ENCODE assay signal across 9 mouse cellular contexts in genomic region chr4:117210147-117211074, GRCm38 (mm10). TPM values are rescaled to one million over a fixed set of nuclear protein-coding genes. Genes with fewer than 3 reads are reported as not detected.
A peak's percentile ranks its signal among the peaks of the same experiment; 100 is the strongest.
DNase-seq lines count a peak whose midpoint lies in the region; ATAC-seq and TF ChIP-seq lines count a peak whose summit lies in the region.
"Had no signal": no experiment of that assay in that cellular context is flagged by ENCODE, and none has a peak within 500 bp of the region (broad histone marks: within the 10 kb centered on the region; RNA-seq: fewer than 3 reads in every experiment).

No protein-coding gene starts in this region.

- H3K4me1 ChIP-seq in CH12.LX (ENCODE audit: control insufficient read depth in 1 of 2, insufficient read depth in 2 of 2), result peaks cover 4 to 14% of the 10 kb centered on the region in 2 experiments; a peak in 3 of 4 replicates
- H3K4me1 ChIP-seq in embryonic facial prominence, embryonic 10.5 days, result peaks cover 18% of the 10 kb centered on the region
- no peaks in the 10 kb centered on the region for H3K4me1 ChIP-seq in heart, embryonic 13.5 days
- H3K4me1 ChIP-seq in lung, embryonic 16.5 days (replicated peaks; ENCODE audit: control insufficient read depth, insufficient read depth, low read length), result no peaks in the 10 kb centered on the region
- H3K4me1 ChIP-seq: limb, embryonic 12.5 days had no signal

- TF ChIP-seq POLR2A in CH12.LX (IDR thresholded peaks at IDR 0.05; ENCODE audit: low read depth, low read length), result peak; percentile 91

- dilution Hi-C loops in CH12.LX (cut with MboI; ENCODE audit: extremely low pct_ligation_motif_present, extremely low pct_unique_long_range_greater_than_20kb, low sequenced_read_pairs), result no loop called here

- peaks cover 3% of the 10 kb centered on the region for H3K27me3 ChIP-seq in CH12.LX (replicated peaks)
- H3K27me3 ChIP-seq in embryonic facial prominence, embryonic 10.5 days (replicated peaks; ENCODE audit: low read depth, poor library complexity, severe bottlenecking), result no peaks in the 10 kb centered on the region
- no peaks in the 10 kb centered on the region for H3K27me3 ChIP-seq in heart, embryonic 13.5 days (replicated peaks)
- no peaks in the 10 kb centered on the region for H3K27me3 ChIP-seq in lung, embryonic 16.5 days (ENCODE audit: control insufficient read depth, insufficient read depth, low read depth, low read length)

- H3K79me2 ChIP-seq in CH12.LX (replicated peaks; ENCODE audit: control insufficient read depth, extremely low read depth, insufficient read depth, poor library complexity, severe bottlenecking), result no peaks in the 10 kb centered on the region

- no peak for ATAC-seq in heart, embryonic 13.5 days (ENCODE audit: extremely low read depth, insufficient number of reproducible peaks, low FRiP score, low TSS enrichment)
- ATAC-seq in lung, embryonic 16.5 days (ENCODE audit: low read depth), result peak; percentile 82

- no peak overlapping the region for H3K4me2 ChIP-seq in CH12.LX (ENCODE audit: insufficient read depth, low read depth, poor library complexity, severe bottlenecking)
- H3K4me2 ChIP-seq in heart, embryonic 13.5 days, result peak overlapping the region; percentile 34
- H3K4me2 ChIP-seq in lung, embryonic 16.5 days (ENCODE audit: low read depth, low read length), result 0 out of 2 replicates have a peak overlapping the region, but pooled peaks have one; percentile 9
- H3K4me2 ChIP-seq: limb, embryonic 12.5 days had no signal

- no peak overlapping the region for H3K9ac ChIP-seq in CH12.LX (ENCODE audit: insufficient read depth, low read depth)
- H3K9ac ChIP-seq in heart, embryonic 13.5 days, result peak overlapping the region; percentile 53
- H3K9ac ChIP-seq in lung, embryonic 16.5 days (ENCODE audit: low read length), result no peak overlapping the region
- H3K9ac ChIP-seq: limb, embryonic 12.5 days had no signal

- no peak overlapping the region for H3K4me3 ChIP-seq in CH12.LX (replicated peaks in 1 of 3; ENCODE audit: low read depth in 2 of 3, low read length in 2 of 3, poor library complexity in 1 of 3)
- H3K4me3 ChIP-seq in embryonic facial prominence, embryonic 10.5 days, result peak overlapping the region; percentile 27; the same call in 1 of the 2 replicates
- H3K4me3 ChIP-seq in heart, embryonic 13.5 days, result peak overlapping the region; percentile 26
- H3K4me3 ChIP-seq in lung, embryonic 16.5 days (ENCODE audit: low read length), result no peak overlapping the region
- H3K4me3 ChIP-seq: limb, embryonic 12.5 days had no signal

- DNase-seq in CH12.LX (ENCODE audit: extremely low read depth), result peak; percentile 86
- DNase-seq in adrenal gland, adult 2 months, result peak; percentile 79
- peak; percentile 93 for DNase-seq in embryonic facial prominence, embryonic 10.5 days (ENCODE audit: low spot score)
- peak; percentile 87 for DNase-seq in kidney, postnatal 14 days
- DNase-seq in retina, postnatal 1 day, result peak; percentile 92
- DNase-seq in urinary bladder, adult 2 months (ENCODE audit: low spot score), result peak; percentile 45

- peaks cover 0 to 27% of the 10 kb centered on the region in 2 experiments for H3K36me3 ChIP-seq in CH12.LX (replicated peaks in 1 of 2; ENCODE audit: control insufficient read depth in 1 of 2, insufficient read depth in 1 of 2, low read length in 1 of 2)
- no peaks in the 10 kb centered on the region for H3K36me3 ChIP-seq in embryonic facial prominence, embryonic 10.5 days (replicated peaks)
- no peaks in the 10 kb centered on the region for H3K36me3 ChIP-seq in heart, embryonic 13.5 days
- no peaks in the 10 kb centered on the region for H3K36me3 ChIP-seq in lung, embryonic 16.5 days (ENCODE audit: control insufficient read depth, insufficient read depth, low read length)
- H3K36me3 ChIP-seq: limb, embryonic 12.5 days had no signal

- no peaks in the 10 kb centered on the region for H3K9me3 ChIP-seq in CH12.LX (replicated peaks; ENCODE audit: low read length)
- H3K9me3 ChIP-seq in embryonic facial prominence, embryonic 10.5 days, result no peaks in the 10 kb centered on the region
- no peaks in the 10 kb centered on the region for H3K9me3 ChIP-seq in heart, embryonic 13.5 days
- no peaks in the 10 kb centered on the region for H3K9me3 ChIP-seq in lung, embryonic 16.5 days (ENCODE audit: control insufficient read depth, low read length)
- H3K9me3 ChIP-seq: limb, embryonic 12.5 days had no signal

- TF ChIP-seq RAD21 in CH12.LX (IDR thresholded peaks at IDR 0.05; ENCODE audit: low read depth, low read length), result no peak; the same call in none of the 2 replicates

- in situ Hi-C loops in CH12.LX (cut with MboI; ENCODE audit: low pct_ligation_motif_present, low pct_unique_long_range_greater_than_20kb, low sequenced_read_pairs), result no loop called here

- 3% methylated on average over 20 of the region's 20 CpGs for WGBS in embryonic facial prominence, embryonic 10.5 days
- WGBS in heart, embryonic 13.5 days, result 4% methylated on average over 20 of the region's 20 CpGs
- 4% methylated on average over 20 of the region's 20 CpGs for WGBS in lung, embryonic 16.5 days

- TF ChIP-seq CTCF in CH12.LX (conservative IDR thresholded peaks at IDR 0.05 in 1 of 2, IDR thresholded peaks at IDR 0.05 in 1 of 2; ENCODE audit: low read depth in 2 of 2, low read length in 2 of 2), result peak; percentile 39 to 63; a peak in 3 of 4 replicates

- H3K27ac ChIP-seq in CH12.LX (ENCODE audit: insufficient read depth, low read depth), result no peak overlapping the region
- peak overlapping the region; percentile 85 for H3K27ac ChIP-seq in embryonic facial prominence, embryonic 10.5 days (replicated peaks)
- H3K27ac ChIP-seq in heart, embryonic 13.5 days (replicated peaks), result no peak overlapping the region
- H3K27ac ChIP-seq in lung, embryonic 16.5 days (ENCODE audit: low read length), result no peak overlapping the region
- H3K27ac ChIP-seq: limb, embryonic 12.5 days had no signal

- no peak for TF ChIP-seq EP300 in CH12.LX (IDR thresholded peaks at IDR 0.05; ENCODE audit: low read length)

TF ChIP-seq in CH12.LX, 34 proteins besides CTCF, POLR2A, EP300 and RAD21 (continues in another document):
- TF ChIP-seq RCOR1 (conservative IDR thresholded peaks at IDR 0.05; ENCODE audit: low read depth, low read length) (peak; percentile 82), TCF12 (IDR thresholded peaks at IDR 0.05; ENCODE audit: low read depth, low read length) (peak; percentile 28; the same call in 1 of the 2 replicates), ZNF384 (IDR thresholded peaks at IDR 0.05; ENCODE audit: low read depth, low read length) (peak; percentile 44; the same call in 1 of the 2 replicates), SIN3A (IDR thresholded peaks at IDR 0.05; ENCODE audit: low read length) (peak; percentile 83), KAT2A (IDR thresholded peaks at IDR 0.05; ENCODE audit: insufficient replicate concordance, low read length) (no peak), JUND (conservative IDR thresholded peaks at IDR 0.05; ENCODE audit: low read depth, low read length) (peak; percentile 56), NELFE (IDR thresholded peaks at IDR 0.05; ENCODE audit: low read depth, low read length) (peak; percentile 95), MAZ (IDR thresholded peaks at IDR 0.05; ENCODE audit: low read depth, low read length) (no peak)

RNA-seq across cellular contexts. Expression of gene Kif2c, which starts 28.0 kb away (rescaled TPM):
- total RNA-seq in CH12.LX (2012; rRNA removed) (33.9 and 39.6 TPM in 2 replicates), CH12.LX (2014; rRNA removed) (34.0 and 36.8 TPM in 2 replicates)
- 40.3 and 43.1 TPM in 2 replicates for polyA plus RNA-seq in CH12.LX (2012; ENCODE audit: insufficient read length, low read depth)
- total RNA-seq in adrenal gland, adult 2 months (2021), result 1 to 10 TPM in 1 of 2 experiments, under 1 TPM in 1; 0.98 to 1.1 TPM
- polyA plus RNA-seq in adrenal gland, adult 2 months (2012; rRNA removed), result 0.40 and 0.45 TPM in 2 replicates
- polyA plus RNA-seq in embryonic facial prominence, embryonic 10.5 days (2016; fragmentation: Nextera tagmentation; extraction: Ambion mirVana), result 115 and 119 TPM in 2 replicates
- polyA plus RNA-seq in heart, embryonic 13.5 days (2015; fragmentation: Nextera tagmentation; extraction: Ambion mirVana), result 42.0 and 44.2 TPM in 2 replicates
- 70.7 and 77.6 TPM in 2 replicates for polyA plus RNA-seq in lung, embryonic 16.5 days (2015; fragmentation: Nextera tagmentation; extraction: Ambion mirVana)
- 0.89 and 1.0 TPM in 2 replicates for polyA plus RNA-seq in urinary bladder, adult 2 months (2012; rRNA removed)

RNA-seq across cellular contexts. Expression of gene Tmem53, which starts 41.3 kb away (rescaled TPM):
- total RNA-seq in CH12.LX (2012; rRNA removed) (0.50 and 1.1 TPM in 2 replicates), CH12.LX (2014; rRNA removed) (1.4 and 1.5 TPM in 2 replicates)
- polyA plus RNA-seq in CH12.LX (2012; ENCODE audit: insufficient read length, low read depth), result 1.00 and 1.2 TPM in 2 replicates
- 10 to 100 TPM; 57.3 to 75.3 TPM for total RNA-seq in adrenal gland, adult 2 months (2021)
- 172 and 232 TPM in 2 replicates for polyA plus RNA-seq in adrenal gland, adult 2 months (2012; rRNA removed)
- polyA plus RNA-seq in embryonic facial prominence, embryonic 10.5 days (2016; fragmentation: Nextera tagmentation; extraction: Ambion mirVana), result 10.8 and 11.6 TPM in 2 replicates
- 25.0 and 28.5 TPM in 2 replicates for polyA plus RNA-seq in heart, embryonic 13.5 days (2015; fragmentation: Nextera tagmentation; extraction: Ambion mirVana)
- polyA plus RNA-seq in lung, embryonic 16.5 days (2015; fragmentation: Nextera tagmentation; extraction: Ambion mirVana), result 19.9 and 25.3 TPM in 2 replicates
- 12.4 and 14.0 TPM in 2 replicates for polyA plus RNA-seq in urinary bladder, adult 2 months (2012; rRNA removed)

RNA-seq across cellular contexts. Expression of gene Armh1, which starts 41.5 kb away (rescaled TPM):
- total RNA-seq in CH12.LX (2012; rRNA removed) (not detected in 2 replicates), CH12.LX (2014; rRNA removed) (not detected in 2 replicates)
- polyA plus RNA-seq in CH12.LX (2012; ENCODE audit: insufficient read length, low read depth), result 0.18 TPM in 1 of 2 replicates, not detected in the other
- 1 to 10 TPM; 2.2 to 2.8 TPM for total RNA-seq in adrenal gland, adult 2 months (2021)
- polyA plus RNA-seq in adrenal gland, adult 2 months (2012; rRNA removed), result 6.1 and 6.7 TPM in 2 replicates
- 0.26 TPM in 2 replicates for polyA plus RNA-seq in embryonic facial prominence, embryonic 10.5 days (2016; fragmentation: Nextera tagmentation; extraction: Ambion mirVana)
- 0.35 and 0.51 TPM in 2 replicates for polyA plus RNA-seq in heart, embryonic 13.5 days (2015; fragmentation: Nextera tagmentation; extraction: Ambion mirVana)
- polyA plus RNA-seq in lung, embryonic 16.5 days (2015; fragmentation: Nextera tagmentation; extraction: Ambion mirVana), result 2.0 and 3.6 TPM in 2 replicates
- polyA plus RNA-seq in urinary bladder, adult 2 months (2012; rRNA removed), result 0.19 and 0.24 TPM in 2 replicates

RNA-seq across cellular contexts. Expression of gene Rps8, which starts 54.4 kb away (rescaled TPM):
- total RNA-seq in CH12.LX (2012; rRNA removed) (5,379 and 5,435 TPM in 2 replicates), CH12.LX (2014; rRNA removed) (2,191 and 2,455 TPM in 2 replicates)
- polyA plus RNA-seq in CH12.LX (2012; ENCODE audit: insufficient read length, low read depth), result 1,480 and 1,967 TPM in 2 replicates
- 1,000 to 10,000 TPM in 1 of 2 experiments, 100 to 1,000 TPM in 1; 552 to 1,148 TPM for total RNA-seq in adrenal gland, adult 2 months (2021)
- polyA plus RNA-seq in adrenal gland, adult 2 months (2012; rRNA removed), result 156 and 162 TPM in 2 replicates
- polyA plus RNA-seq in embryonic facial prominence, embryonic 10.5 days (2016; fragmentation: Nextera tagmentation; extraction: Ambion mirVana), result 897 and 923 TPM in 2 replicates
- 616 and 654 TPM in 2 replicates for polyA plus RNA-seq in heart, embryonic 13.5 days (2015; fragmentation: Nextera tagmentation; extraction: Ambion mirVana)
- polyA plus RNA-seq in lung, embryonic 16.5 days (2015; fragmentation: Nextera tagmentation; extraction: Ambion mirVana), result 858 and 904 TPM in 2 replicates
- 1,373 and 1,379 TPM in 2 replicates for polyA plus RNA-seq in urinary bladder, adult 2 months (2012; rRNA removed)

Comparison
In these comparisons a context has a peak if more than half of its experiments do, and no peak if none do; other contexts are left out.
1. H3K4me3 ChIP-seq: peak in embryonic facial prominence, embryonic 10.5 days (single experiment) and heart, embryonic 13.5 days (single experiment); none in CH12.LX (0 of 3) and lung, embryonic 16.5 days (single experiment).
2. RNA of gene Kif2c, which starts 28.0 kb away (polyA plus RNA-seq): 115 to 119 TPM in embryonic facial prominence, embryonic 10.5 days, 70.7 to 77.6 TPM in lung, embryonic 16.5 days, 42.0 to 44.2 TPM in heart, embryonic 13.5 days and 40.3 to 43.1 TPM in CH12.LX; 0.89 to 1.0 TPM in urinary bladder, adult 2 months and 0.40 to 0.45 TPM in adrenal gland, adult 2 months; every median in the first group is over 10 times any median in the second.
3. Peak in every context shown above with its lines, with median percentiles within 50 percentile points of each other: DNase-seq.